Mouse (Mus musculus): ENCODE data around the gene Olfr523. TPM values are rescaled to one million over a fixed set of nuclear protein-coding genes. Genes with fewer than 3 reads are reported as not detected.
"Not testable (repeated sequence)": the region's sequence is repeated elsewhere in the genome, so short reads cannot be mapped to it uniquely, and the experiment has no call there.

Olfr523 gene
- polyA plus RNA-seq (2012; rRNA removed): not detected in 2 replicates

DNA sequence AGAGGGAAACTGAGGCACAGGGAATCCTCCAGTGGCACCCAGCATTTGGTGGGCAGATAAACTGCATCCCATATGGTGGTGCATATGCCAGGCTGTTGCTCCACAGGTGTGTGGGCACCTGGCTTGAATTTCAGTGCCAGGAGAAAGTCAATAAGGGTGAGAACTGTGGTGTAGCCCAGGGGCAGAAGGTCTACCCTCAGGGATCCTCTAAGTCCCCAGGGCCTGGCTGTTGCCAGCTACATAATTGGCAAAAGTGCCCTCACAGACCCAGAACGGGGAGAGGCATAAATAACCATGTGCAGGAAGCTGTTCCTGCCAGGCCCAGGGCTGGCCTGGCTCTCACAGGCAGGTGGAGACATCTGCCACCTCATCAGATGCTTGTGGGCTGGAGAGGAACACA lies at the start of gene Olfr523:
Gene Olfr523, plus strand, starts transcription at position 282 of the 400 bp plus-strand sequence.
- WGBS: 23% methylated on average over 1 of the region's 1 CpGs
- DNase-seq (ENCODE audit: low read depth, low spot score): no peak

DNA sequence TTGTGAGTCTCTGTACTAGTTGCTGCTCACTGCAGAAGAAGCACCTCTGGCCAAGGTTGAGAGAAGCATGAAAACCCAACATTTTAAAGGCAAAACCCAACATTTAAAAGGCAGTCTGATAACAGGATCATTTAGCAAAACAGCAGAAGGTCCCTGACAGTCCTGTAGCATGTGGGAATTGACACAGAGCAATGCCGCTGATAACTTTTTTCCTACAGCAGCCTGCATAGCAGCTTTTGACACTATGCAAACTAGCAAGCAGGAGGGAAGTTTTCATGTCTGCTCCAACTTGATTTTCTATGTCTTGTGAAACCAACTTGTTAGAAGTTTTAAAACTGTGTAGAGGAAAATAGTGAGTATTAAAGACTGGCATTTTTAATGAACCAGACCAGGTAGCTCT lies 48.6 kb upstream of the Olfr523 start:
- WGBS: 98% methylated on average over 1 of the region's 1 CpGs
- DNase-seq (ENCODE audit: low read depth, low spot score): no peak

DNA sequence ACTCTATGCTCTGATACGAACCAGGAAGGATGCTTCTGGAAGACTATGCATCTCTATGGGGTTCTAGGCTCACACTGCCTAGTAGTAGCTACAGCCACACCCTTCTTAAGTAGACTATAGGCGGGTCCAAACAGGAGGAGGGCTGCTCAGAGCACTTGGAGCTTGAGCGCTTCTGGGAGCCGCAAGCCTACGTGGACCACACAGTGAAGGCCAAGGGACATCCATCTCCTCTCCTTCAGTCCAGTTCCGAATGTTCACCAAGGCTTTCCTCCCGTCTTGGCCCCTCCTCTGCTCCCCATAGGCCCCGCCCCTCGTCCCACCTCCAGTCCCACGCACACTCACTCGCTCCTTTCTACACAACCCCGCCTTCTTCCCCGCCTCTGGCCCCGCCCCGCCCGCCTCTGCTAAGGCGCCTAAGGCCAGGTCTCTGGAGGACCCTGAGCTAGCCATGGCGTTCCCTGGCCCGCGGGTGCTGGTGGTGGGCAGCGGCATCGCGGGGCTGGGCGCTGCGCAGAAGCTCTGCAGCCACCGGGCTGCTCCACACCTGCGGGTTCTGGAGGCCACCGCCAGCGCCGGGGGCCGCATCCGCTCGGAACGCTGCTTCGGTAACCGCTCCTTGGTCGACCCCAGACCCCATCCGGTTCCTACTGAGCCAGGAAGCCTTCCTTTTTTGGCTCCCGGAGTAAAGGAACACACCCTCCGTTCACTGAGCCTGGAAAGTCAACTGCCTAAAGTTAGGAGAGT lies 47.6 kb upstream of the Olfr523 start:
- WGBS: 1% methylated on average over 40 of the region's 40 CpGs
- DNase-seq (ENCODE audit: low read depth, low spot score): peak; percentile 70

DNA sequence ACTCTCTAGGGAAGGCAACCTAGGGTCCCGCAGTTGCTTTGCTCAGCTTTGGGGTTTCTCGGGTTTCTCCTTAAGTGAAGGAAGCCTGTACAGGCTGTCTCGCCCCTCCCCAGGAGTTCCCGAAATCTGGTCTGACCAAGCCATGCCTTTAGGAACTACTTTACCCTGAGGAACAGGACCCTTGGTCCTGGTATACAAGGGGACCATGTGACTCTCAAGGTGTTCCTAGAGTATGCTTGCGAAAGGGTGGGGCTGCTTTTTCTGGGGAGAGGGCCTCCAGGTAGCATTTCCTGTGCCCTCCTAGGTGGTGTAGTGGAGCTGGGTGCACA lies 47.0 kb upstream of the Olfr523 start:
- DNase-seq (ENCODE audit: low read depth, low spot score): no peak

DNA sequence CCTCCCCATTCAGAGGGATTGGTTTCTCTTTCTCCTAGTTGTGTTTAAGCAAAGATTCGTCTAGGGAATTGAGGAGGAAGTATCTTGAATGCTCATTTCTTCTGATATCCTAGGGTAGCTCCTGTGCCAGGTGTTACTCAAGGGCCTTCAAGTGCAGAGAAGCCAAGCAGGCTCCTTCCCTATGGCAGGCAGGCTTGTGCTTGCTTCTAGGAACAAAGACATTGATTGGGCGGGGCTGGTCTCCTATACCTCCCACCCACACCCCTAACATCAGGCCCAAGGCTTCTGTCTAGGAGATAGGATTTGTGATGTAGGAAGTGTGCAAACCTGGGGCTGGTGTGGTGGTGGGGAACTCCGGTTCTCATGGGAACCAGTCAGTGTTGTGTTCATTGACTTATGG lies 46.1 kb upstream of the Olfr523 start:
- DNase-seq (ENCODE audit: low read depth, low spot score): no peak
- WGBS: 64% methylated on average over 3 of the region's 3 CpGs

More for the DNA sequence above, 47.0 kb upstream of the Olfr523 start:
- WGBS: 5% methylated on average over 5 of the region's 5 CpGs

DNA sequence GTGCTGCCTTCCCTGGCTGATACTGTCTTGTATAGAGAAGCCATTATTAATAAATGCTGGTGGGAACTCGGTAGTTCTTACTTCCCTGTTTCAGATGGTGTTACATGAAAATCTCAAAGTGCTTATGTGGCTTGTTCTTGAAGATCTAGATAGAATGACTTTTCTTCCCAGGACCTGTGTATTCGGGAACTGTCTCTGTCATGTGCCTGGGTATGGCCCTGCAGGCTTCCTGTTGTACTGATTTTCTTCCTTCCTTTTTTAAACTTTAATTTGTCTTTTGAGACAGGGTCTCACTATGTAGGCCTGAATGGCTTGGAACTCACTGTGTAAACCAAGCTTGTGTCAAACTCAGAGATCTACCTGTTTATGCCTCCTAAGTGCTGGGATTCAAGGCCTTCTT lies 45.1 kb upstream of the Olfr523 start:
- 79% methylated on average over 2 of the region's 2 CpGs for WGBS
- DNase-seq (ENCODE audit: low read depth, low spot score): no peak

DNA sequence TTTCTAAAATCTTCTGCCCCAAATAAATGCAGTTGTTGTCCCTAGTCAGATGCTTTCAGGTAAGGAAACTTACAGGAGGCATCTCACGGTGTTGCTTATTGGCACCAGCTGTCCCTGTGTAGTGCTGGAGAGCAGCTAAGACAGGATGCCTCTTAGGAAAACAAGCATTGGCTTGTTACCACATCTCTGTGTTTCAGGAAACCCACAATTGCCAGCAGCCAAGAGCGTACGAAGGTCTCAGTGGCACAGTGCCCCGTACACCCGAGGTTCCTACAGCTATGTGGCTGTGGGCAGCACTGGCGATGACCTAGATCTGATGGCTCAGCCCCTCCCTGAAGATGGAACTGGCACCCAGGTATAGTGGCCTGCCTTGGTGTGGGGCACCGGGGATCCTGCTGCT lies 40.8 kb upstream of the Olfr523 start:
- DNase-seq (ENCODE audit: low read depth, low spot score): not testable (repeated sequence)
- WGBS: 86% methylated on average over 7 of the region's 7 CpGs

DNA sequence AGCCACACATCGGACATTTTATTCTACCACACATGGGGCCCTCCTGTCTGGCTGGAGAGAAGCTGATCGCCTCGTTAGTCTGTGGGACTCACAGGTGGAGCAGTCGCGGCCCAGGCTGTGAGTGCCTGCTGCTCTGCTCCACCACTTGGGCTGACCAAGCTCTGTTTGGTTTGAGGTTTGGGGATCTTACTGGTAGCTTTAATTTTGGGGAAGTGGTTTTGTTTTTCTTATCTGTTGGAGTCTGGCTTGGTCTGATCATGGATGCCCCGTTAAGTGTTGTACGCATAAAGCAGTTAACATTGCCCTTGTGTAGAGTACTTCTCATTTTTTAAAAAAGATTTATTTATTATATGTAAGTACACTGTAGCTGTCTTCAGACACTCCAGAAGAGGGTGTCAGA lies 39.0 kb upstream of the Olfr523 start:
- not testable (repeated sequence) for DNase-seq (ENCODE audit: low read depth, low spot score)
- WGBS: 91% methylated on average over 7 of the region's 7 CpGs

DNA sequence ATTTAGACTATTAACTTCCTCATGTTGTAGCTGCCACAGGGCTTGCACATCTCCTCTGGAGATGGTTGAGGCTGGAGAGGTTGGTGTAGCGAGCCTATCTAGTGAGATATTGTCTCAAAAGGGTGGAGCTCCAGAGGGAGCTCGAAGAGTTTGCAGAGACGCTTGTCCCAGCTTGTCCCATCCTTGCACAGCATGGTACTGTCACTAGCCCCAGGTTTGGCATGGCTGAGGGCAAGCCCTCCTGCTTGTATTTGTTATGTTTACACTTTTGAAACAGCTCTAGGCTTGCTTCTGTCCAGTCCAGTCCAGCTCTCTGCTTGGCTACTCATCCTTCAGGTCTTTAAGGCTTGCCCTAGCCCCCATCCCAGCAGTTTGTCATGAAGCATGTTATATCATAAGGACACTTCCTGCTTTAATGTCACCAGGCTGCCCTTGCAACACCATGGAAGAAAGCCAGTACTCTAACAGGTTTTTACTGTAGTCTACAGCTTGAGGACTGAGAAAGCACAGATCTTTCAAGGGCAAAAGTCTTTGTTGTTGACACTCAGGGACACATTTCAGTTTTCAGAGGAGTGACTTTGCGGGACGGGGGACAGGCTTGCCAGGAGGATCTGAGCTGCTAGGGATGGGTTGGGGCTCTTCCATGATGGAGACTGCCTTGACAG lies 37.8 kb upstream of the Olfr523 start:
- no peak for DNase-seq (ENCODE audit: low read depth, low spot score)
- WGBS: 85% methylated on average over 5 of the region's 5 CpGs

DNA sequence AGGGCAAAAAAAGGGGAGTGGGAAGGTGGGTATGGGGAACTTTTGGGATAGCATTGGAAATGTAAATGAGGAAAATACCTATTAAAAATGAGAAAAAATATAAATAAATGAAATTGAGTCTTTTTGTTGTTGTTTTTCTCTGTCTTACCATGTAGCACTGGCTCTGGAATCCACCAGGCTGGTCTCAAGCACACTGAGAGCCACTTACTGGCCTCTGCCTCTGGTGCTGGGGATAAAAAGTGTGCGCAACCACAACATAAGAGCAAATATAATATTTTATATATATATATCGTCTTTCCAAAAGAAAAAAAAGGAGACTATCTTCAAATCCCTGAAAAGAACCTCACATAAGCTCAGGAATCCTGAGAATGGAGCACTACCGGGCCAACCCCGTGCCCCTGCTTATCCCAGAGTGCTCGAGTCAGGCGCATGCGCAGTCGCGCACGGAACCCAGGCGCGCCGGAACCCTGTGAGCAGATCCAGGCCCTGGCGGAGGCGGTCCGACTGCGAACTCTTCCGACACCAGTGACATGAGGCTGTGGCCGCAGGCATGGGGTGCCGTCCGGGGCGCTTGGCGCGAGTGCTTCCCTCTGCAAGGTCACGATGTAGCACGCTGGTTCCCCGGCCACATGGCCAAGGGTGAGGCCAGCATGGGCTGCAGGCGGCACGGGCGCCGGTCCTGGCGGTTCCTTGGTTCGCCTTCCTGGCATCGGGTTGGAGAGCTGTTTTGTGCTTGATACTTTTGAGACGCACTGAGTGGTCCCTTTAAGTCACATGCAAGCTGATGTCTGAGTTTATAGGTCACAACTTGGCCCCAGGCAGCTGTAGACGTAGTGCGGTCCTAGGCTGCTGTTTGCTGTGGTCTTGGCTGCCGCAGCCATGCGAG lies 35.6 kb upstream of the Olfr523 start, which contains the start of gene Mtg1:
Gene Mtg1, plus strand, starts transcription at position 430 of the 886 bp plus-strand sequence.
- peak; percentile 75 for DNase-seq (ENCODE audit: low read depth, low spot score)
- WGBS: 2% methylated on average over 39 of the region's 39 CpGs

DNA sequence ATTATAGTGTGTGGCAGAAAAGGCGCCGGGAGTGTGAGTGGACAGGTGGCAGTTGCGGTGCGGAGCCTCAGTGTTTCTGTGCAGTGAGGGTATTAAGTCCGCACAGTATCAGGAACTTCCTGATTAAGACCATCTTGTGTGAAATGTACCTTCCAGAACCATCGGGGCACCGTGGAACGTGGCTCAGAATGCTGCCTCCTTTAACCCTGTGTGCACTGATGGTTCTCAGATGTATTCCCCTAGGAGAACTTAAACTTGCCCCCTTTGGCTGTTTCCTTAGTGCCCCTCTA lies 35.1 kb upstream of the Olfr523 start:
- WGBS: 0% methylated on average over 8 of the region's 8 CpGs
- no peak for DNase-seq (ENCODE audit: low read depth, low spot score)

DNA sequence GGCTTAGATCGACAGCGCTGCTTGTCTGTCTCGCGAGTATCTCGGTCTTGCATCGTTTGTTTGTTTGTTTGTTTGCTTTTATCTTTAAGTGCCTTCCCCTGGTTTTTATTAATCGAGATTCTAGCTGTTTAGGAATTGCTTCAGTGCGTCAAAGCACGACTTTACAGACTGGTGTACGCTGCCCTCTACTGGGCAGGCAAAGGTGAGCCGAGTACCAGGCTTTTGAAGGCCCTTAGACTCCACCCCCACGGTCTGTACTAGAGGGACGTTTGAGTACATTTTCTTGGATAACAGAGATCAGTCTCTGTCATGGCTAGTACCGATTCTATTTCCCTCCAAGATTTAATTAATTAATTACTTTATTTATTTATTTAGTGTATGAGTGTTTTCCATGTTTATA lies 31.7 kb upstream of the Olfr523 start:
- no peak for DNase-seq (ENCODE audit: low read depth, low spot score)
- WGBS: 3% methylated on average over 14 of the region's 14 CpGs

DNA sequence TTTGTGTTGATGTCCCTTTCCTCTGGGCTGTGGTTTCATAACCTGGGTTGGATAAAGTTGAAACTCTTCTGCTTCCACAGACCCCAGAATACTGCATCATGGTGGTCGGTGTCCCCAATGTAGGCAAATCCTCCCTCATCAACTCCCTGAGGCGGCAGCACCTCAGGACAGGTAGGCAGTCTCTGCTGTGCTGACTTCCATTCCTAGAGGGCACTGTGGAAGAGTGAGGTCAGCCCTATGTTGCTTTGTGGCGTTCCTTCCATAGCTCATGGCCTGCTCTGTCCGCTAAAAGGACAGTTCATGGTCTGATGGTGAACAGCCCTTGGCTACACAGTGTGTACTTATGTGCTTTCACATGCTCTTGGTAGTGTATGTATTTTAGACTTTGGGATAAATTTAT lies 28.5 kb upstream of the Olfr523 start:
- WGBS: 86% methylated on average over 4 of the region's 4 CpGs
- DNase-seq (ENCODE audit: low read depth, low spot score): no peak

DNA sequence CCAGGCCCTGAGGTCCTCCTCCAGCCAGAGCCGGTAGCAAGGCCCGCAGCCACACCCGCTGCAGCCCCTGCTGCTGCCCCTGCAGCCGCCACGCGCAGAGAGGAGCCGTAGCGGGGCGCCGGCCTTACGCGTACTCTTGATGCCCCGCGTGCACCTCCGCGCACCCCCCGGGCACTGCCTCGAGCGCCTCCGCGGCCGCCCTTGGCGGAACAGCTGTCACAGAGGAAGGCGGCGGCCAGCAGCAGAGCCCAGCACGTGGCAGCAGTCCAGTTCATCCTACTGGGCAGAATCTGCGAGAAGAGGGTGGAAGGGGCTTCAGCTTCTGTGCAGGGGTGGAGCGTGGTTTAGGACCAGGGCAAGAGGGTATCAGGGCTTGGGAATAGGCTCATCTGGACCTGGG lies 19.6 kb upstream of the Olfr523 start:
- WGBS: 11% methylated on average over 28 of the region's 28 CpGs
- DNase-seq (ENCODE audit: low read depth, low spot score): no peak

DNA sequence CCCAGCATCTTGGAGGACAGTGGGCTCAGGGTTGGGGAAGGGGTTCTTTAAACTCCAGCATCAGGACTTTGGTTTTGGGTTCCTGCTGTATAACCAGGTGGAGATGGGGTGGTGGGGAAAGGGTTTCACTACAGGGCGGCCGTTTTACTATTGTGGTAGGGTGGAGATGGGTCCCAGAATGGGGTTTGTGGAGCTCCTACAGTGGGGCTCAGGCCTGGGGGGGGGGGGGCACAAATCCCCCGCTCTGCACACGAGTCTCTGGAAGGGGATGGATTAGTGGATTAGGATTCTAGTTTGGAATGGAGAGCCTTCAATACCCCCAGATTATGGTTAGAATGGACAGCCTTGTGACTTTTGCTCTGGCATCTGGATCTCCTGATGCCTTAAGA lies 19.2 kb upstream of the Olfr523 start:
- DNase-seq (ENCODE audit: low read depth, low spot score): no peak
- WGBS: 33% methylated on average over 4 of the region's 4 CpGs

DNA sequence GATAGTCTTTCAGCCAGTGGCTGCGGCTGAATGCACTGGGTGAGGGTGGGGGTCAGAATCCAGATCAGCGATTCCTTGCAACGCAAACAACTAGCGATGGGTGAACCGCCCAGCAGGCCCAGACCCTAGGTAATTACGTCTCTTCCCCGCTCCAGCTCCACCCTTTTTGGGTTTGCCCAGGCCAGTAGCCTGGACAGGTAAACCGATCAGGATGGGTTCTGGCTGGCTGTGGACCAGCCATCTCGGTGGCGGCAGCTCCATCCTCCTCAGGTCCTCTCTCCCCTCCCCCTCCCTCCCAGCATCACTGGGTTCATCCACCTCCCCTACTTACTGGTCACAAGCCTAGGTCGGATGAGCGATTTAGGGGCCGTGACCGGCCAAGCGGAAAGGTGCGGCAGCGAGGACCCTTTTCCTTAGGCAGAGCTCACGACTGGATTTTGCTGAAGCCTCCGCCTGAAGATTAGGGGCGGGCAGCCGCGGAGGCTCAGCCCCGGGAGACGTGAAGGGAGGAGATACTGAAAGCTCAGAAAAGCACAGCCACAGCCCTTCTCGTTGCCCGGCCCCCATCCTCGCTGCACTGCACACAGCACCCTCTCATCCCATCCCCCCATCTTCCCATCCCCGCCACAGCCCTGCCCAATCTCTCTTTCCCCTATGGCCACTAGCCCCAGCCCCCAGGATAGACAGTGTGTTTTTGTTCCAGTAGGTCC lies 18.6 kb upstream of the Olfr523 start, which contains the start of gene Sprn:
Gene Sprn, minus strand, starts transcription at position 660 of the 710 bp plus-strand sequence.
- 4% methylated on average over 28 of the region's 28 CpGs for WGBS
- no peak for DNase-seq (ENCODE audit: low read depth, low spot score)

DNA sequence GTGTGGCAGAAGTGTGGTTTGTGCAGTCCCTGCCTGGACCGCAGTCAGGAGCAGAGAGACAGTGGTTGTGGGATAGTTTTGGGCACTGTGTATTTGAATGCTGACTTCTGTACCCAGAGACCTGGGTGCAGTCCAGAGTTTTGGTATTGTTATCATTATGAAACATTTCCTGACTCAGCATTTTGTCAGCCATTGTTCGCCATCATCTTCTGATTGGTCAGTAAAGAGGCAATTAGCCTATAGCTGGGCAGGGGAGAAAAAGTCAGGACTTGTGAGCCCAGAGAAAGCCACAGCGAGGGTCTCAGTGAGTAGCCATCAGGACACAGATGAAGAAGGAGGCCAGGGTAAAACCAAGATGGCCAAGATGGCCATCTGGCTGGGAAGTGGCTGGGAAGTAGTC lies 12.7 kb upstream of the Olfr523 start:
- 72% methylated on average over 3 of the region's 3 CpGs for WGBS
- DNase-seq (ENCODE audit: low read depth, low spot score): no peak

DNA sequence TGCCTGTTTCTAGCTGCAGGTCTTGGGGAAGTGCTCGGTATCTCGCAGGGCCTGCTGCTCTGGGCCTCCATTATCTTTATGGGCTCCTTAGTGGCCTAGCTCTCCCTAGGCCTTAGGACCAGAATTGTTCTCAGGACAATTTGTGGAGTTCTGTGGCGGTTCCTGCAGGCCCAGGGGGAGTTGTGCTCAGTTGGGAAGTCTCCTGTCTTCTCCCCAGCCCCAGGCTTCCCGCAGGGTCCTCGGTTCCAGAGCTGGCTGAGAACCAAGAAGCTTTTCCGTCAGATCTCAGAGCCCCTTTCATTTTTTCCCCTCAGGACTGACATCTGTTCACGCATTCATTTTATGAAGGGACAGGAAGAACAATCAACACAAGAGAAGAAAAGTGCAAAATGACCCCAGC lies 8.4 kb upstream of the Olfr523 start, which contains the start of gene Olfr522:
Gene Olfr522, minus strand, starts transcription at position 101 of the 400 bp plus-strand sequence.
- 68% methylated on average over 7 of the region's 7 CpGs for WGBS
- no peak for DNase-seq (ENCODE audit: low read depth, low spot score)

DNA sequence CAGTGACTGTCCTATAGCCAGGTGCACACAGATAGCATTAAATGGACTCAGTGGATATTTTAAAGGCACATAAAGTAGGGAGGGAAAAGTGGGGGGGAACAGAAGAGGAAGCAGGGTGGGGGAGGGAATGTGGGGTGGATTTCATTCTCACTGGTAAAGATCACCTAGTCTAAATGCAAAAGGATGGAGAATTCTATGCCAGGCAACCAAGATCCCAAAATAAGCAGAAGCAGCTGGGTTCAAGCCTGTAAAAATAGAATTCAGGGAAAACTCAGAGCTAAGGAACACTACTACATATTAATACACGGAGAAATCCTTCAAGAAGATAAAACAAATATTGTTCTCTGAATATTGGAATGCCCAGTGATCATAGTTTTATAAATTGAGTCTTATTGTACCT lies 5.1 kb upstream of the Olfr523 start:
- DNase-seq (ENCODE audit: low read depth, low spot score): no peak
- WGBS: 76% methylated on average over 1 of the region's 1 CpGs

DNA sequence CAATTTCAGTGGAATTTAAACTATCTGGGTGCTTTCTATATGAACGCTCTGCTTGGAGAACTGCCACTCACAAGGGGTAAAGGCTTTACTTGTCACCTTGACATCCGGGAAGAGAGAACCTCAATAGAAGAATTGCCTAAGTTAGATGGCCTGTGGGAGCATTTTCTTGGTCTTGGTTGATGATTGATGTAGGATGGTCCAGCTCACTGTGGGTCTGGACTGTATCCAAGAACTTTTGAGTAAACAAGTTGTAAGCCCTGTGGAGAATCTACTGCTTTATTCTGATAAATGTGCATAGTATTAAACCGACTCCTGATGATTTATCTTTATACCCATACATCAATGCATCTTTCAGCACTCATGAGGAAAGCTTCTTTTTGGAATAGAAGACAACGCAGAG lies 3.6 kb upstream of the Olfr523 start:
- no peak for DNase-seq (ENCODE audit: low read depth, low spot score)
- 74% methylated on average over 4 of the region's 4 CpGs for WGBS

All from large intestine, adult 2 months (tissue).